Mouse (Mus musculus): Measurements from ENCODE around the gene Mef2d. TPM values are rescaled to one million over a fixed set of nuclear protein-coding genes. Genes with fewer than 3 reads are reported as not detected.

Mef2d gene
- 112 TPM for polyA plus RNA-seq (2017; shearing (Covaris generic))

DNA sequence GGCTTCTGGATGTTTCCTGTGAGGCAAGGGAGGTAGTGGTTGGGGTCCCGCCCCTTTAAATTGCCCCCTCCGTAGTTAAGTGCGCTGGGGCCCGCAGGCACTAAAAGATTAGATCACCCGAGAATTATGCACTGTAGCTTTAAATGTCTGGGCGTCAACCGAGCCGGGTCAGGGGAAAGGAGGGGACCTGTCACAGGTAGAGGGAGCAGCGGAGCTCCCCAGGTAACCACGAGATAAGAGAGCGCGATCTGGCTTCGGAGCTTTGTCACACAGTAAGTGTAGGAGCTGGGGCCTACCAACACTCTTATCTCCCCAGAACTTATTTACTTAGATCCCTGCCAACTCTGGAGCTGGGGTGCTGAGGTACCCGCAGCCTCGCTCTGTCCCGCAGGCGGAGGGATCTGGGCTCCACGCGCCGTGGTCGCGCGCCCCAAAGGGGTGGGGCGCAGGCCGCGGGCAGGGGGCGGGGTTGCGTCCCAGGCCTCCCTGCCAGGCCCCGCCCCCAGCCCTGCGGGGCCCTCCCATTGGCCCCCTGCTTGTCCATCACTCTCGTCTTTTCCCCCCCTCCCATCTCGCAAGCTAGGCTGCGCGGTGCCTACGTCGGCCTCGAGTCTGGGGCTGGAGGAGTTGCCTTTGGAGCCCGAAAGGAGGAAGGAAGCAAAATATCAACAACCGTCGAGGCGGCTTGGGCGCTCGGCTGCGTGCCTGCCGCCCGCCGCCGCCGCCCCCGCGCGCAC is at the start of gene Mef2d:
Gene Mef2d, plus strand, starts transcription at position 586 of the 737 bp plus-strand sequence.

Other genes with a start within 250 kb of the Mef2d start
- gene Hdgf, start 236.1 kb upstream of the Mef2d start, polyA plus RNA-seq (2017; shearing (Covaris generic)), result 165 TPM
- 127 TPM for gene Mrpl24, start 222.9 kb upstream of the Mef2d start, polyA plus RNA-seq (2017; shearing (Covaris generic))
- gene Isg20l2, start 212.1 kb upstream of the Mef2d start, polyA plus RNA-seq (2017; shearing (Covaris generic)), result 32.6 TPM
- gene Rrnad1, start 211.7 kb upstream of the Mef2d start, polyA plus RNA-seq (2017; shearing (Covaris generic)), result 29.8 TPM
- gene Crabp2, start 193.7 kb upstream of the Mef2d start, polyA plus RNA-seq (2017; shearing (Covaris generic)), result not detected
- gene Nes, start 171.3 kb upstream of the Mef2d start, polyA plus RNA-seq (2017; shearing (Covaris generic)), result 0.16 TPM
- not detected for gene Bcan, start 142.1 kb upstream of the Mef2d start, polyA plus RNA-seq (2017; shearing (Covaris generic))
- 0.13 TPM for gene Hapln2, start 114.8 kb upstream of the Mef2d start, polyA plus RNA-seq (2017; shearing (Covaris generic))
- gene Gpatch4, start 99.3 kb upstream of the Mef2d start, polyA plus RNA-seq (2017; shearing (Covaris generic)), result 30.2 TPM
- gene Naxe, start 83.9 kb upstream of the Mef2d start, polyA plus RNA-seq (2017; shearing (Covaris generic)), result 92.3 TPM
- gene Ttc24, start 64.1 kb upstream of the Mef2d start, polyA plus RNA-seq (2017; shearing (Covaris generic)), result not detected
- gene Iqgap3, start 60.4 kb upstream of the Mef2d start, polyA plus RNA-seq (2017; shearing (Covaris generic)), result 0.38 TPM
- gene Rhbg, start 112.3 kb downstream of the Mef2d start, polyA plus RNA-seq (2017; shearing (Covaris generic)), result not detected
- not detected for gene Gm38392, start 144.8 kb downstream of the Mef2d start, polyA plus RNA-seq (2017; shearing (Covaris generic))
- gene Tsacc, start 154.6 kb downstream of the Mef2d start, polyA plus RNA-seq (2017; shearing (Covaris generic)), result 8.1 TPM
- 339 TPM for gene Cct3, start 154.7 kb downstream of the Mef2d start, polyA plus RNA-seq (2017; shearing (Covaris generic))
- gene Glmp, start 182.7 kb downstream of the Mef2d start, polyA plus RNA-seq (2017; shearing (Covaris generic)), result 338 TPM
- gene Tmem79, start 193.8 kb downstream of the Mef2d start, polyA plus RNA-seq (2017; shearing (Covaris generic)), result 1.1 TPM
- 59.8 TPM for gene Smg5, start 193.9 kb downstream of the Mef2d start, polyA plus RNA-seq (2017; shearing (Covaris generic))
- not detected for gene Paqr6, start 222.2 kb downstream of the Mef2d start, polyA plus RNA-seq (2017; shearing (Covaris generic))
- 0.25 TPM for gene Bglap3, start 230.4 kb downstream of the Mef2d start, polyA plus RNA-seq (2017; shearing (Covaris generic))
- gene Bglap2, start 236.3 kb downstream of the Mef2d start, polyA plus RNA-seq (2017; shearing (Covaris generic)), result not detected
- not detected for gene Bglap, start 242.1 kb downstream of the Mef2d start, polyA plus RNA-seq (2017; shearing (Covaris generic))

Measured in CD4-positive, CD25-positive, alpha-beta regulatory T cell (primary cell).